Mouse (Mus musculus): Measurements from ENCODE around the gene Dusp27.

GRCm38 (mm10) chr1:166067856-166068440, 59.8 kb downstream of the Dusp27 start:
- TF ChIP-seq CTCF (IDR thresholded peaks at IDR 0.05) (no peak), EP300 (IDR thresholded peaks at IDR 0.05) (no peak)
